Mouse (Mus musculus) intestine, embryonic 15.5 days (tissue): ENCODE data around the gene Gprc5a. TPM values are rescaled to one million over a fixed set of nuclear protein-coding genes. Genes with fewer than 3 reads are reported as not detected.

Experiments
- ATAC-seq: fragments of 200-750 bp; cut with Nextera tagmentation; 2 replicates; pipeline ENCODE4 v1.8.0; 2017; ENCODE audit warnings: moderate TSS enrichment, moderate library complexity
- H3K27ac ChIP-seq: fragments of 300-500 bp; sonication (generic); 2 replicates; pipeline ENCODE4 v1.5.1; 2015; ENCODE audit warnings: mild to moderate bottlenecking, inconsistent platforms
- H3K27me3 ChIP-seq: fragments of 300-500 bp; sonication (generic); replicated peaks from 2 replicates; pipeline ENCODE4 v1.6.1; 2015; ENCODE audit warnings: inconsistent platforms
- H3K36me3 ChIP-seq: fragments of 300-500 bp; sonication (generic); 2 replicates; pipeline ENCODE4 v1.6.1; 2015; ENCODE audit warnings: inconsistent platforms
- H3K4me1 ChIP-seq: fragments of 300-500 bp; sonication (generic); replicated peaks from 2 replicates; pipeline ENCODE4 v1.6.1; 2015; ENCODE audit warnings: inconsistent platforms
- H3K4me2 ChIP-seq: fragments of 300-500 bp; sonication (generic); replicated peaks from 2 replicates; pipeline ENCODE4 v1.6.1; 2015; ENCODE audit warnings: mild to moderate bottlenecking, inconsistent platforms
- H3K4me3 ChIP-seq: fragments of 300-500 bp; sonication (generic); replicated peaks from 2 replicates; pipeline ENCODE4 v1.5.1; 2015; ENCODE audit warnings: inconsistent platforms
- H3K9ac ChIP-seq: fragments of 300-500 bp; sonication (generic); 2 replicates; pipeline ENCODE4 v1.6.1; 2015; ENCODE audit warnings: inconsistent platforms
- H3K9me3 ChIP-seq: fragments of 300-500 bp; sonication (generic); 2 replicates; pipeline ENCODE4 v1.6.1; 2016; ENCODE audit warnings: inconsistent platforms
- WGBS: fragments of 180-500 bp; shearing (Covaris S2); methylation state at CpG from one replicate; pipeline ENCODE4 v1.1.7; 2015; 5-methylcytosine and 5-hydroxymethylcytosine counted together
- polyA plus RNA-seq: library from polyadenylated mRNA; unstranded; fragments of >200 nt; fragmentation: Nextera tagmentation; extraction: Ambion mirVana; gene quantifications from 2 replicates; pipeline ENCODE4 v1.2.1, GENCODE M21; 2015

Gene Gprc5a
- polyA plus RNA-seq, 1 experiment from 2014 or later, result 10.9 TPM

GRCm38 (mm10) chr6:135113114-135113436 lies 47.6 kb downstream of the Gprc5a start:
- 29% methylated on average over 6 of the region's 6 CpGs for WGBS

GRCm38 (mm10) chr6:135116479-135116878 lies 51.0 kb downstream of the Gprc5a start:
- Histone ChIP-seq H3K36me3 (no peaks in the 10 kb centered on the region), H3K4me3 (no peak overlapping the region), H3K4me1 (no peaks in the 10 kb centered on the region), H3K27me3 (no peaks in the 10 kb centered on the region), H3K27ac (no peak overlapping the region), H3K9ac (no peak overlapping the region), H3K4me2 (no peak overlapping the region), H3K9me3 (no peaks in the 10 kb centered on the region)
- ATAC-seq, result no peak
- WGBS, result 93% methylated on average over 8 of the region's 8 CpGs

More at GRCm38 (mm10) chr6:135113114-135113436, 47.6 kb downstream of the Gprc5a start:
- no peak for ATAC-seq
- Histone ChIP-seq H3K9ac (no peak overlapping the region), H3K27ac (no peak overlapping the region), H3K36me3 (no peaks in the 10 kb centered on the region), H3K4me1 (no peaks in the 10 kb centered on the region), H3K4me3 (no peak overlapping the region), H3K4me2 (no peak overlapping the region), H3K9me3 (no peaks in the 10 kb centered on the region), H3K27me3 (no peaks in the 10 kb centered on the region)

- ATAC-seq, result no peak
- Histone ChIP-seq H3K4me1 (no peaks in the 10 kb centered on the region), H3K9me3 (no peaks in the 10 kb centered on the region), H3K4me3 (no peak within 1 kb of the TSS), H3K27ac (no peak within 1 kb of the TSS), H3K27me3 (no peaks in the 10 kb centered on the region), H3K9ac (no peak within 1 kb of the TSS), H3K36me3 (no peaks in the 10 kb centered on the region), H3K4me2 (no peak within 1 kb of the TSS)
- 86% methylated on average over 5 of the region's 5 CpGs for WGBS
Measured at GRCm38 (mm10) chr6:135118183-135118582, 52.7 kb downstream of the Gprc5a start, which contains the start of gene Gprc5d. Gene Gprc5d (minus strand): TSS chr6:135118283.

- Histone ChIP-seq H3K36me3 (no peaks in the 10 kb centered on the region), H3K9me3 (no peaks in the 10 kb centered on the region), H3K4me3 (no peak overlapping the region), H3K4me1 (no peaks in the 10 kb centered on the region), H3K4me2 (no peak overlapping the region), H3K27ac (no peak overlapping the region), H3K9ac (no peak overlapping the region), H3K27me3 (no peaks in the 10 kb centered on the region)
- no peak for ATAC-seq
- WGBS, result 54% methylated on average over 5 of the region's 5 CpGs
Measured at GRCm38 (mm10) chr6:135124755-135125380, 59.4 kb downstream of the Gprc5a start.

- WGBS, result 89% methylated on average over 7 of the region's 7 CpGs
- H3K9ac ChIP-seq, result no peak overlapping the region
- no peak overlapping the region for H3K4me3 ChIP-seq
- 0 out of 2 replicates have a peak, but pooled peaks cover 4% of the 10 kb centered on the region for H3K4me1 ChIP-seq
- ATAC-seq, result no peak
- H3K27me3 ChIP-seq, result no peaks in the 10 kb centered on the region
- no peaks in the 10 kb centered on the region for H3K9me3 ChIP-seq
- no peak overlapping the region for H3K27ac ChIP-seq
- H3K4me2 ChIP-seq, result no peak overlapping the region
- H3K36me3 ChIP-seq, result no peaks in the 10 kb centered on the region
Measured at GRCm38 (mm10) chr6:135133086-135133485, 67.6 kb downstream of the Gprc5a start.

GRCm38 (mm10) chr6:135133486-135133885 lies 68.0 kb downstream of the Gprc5a start:
- Histone ChIP-seq H3K27ac (no peak overlapping the region), H3K36me3 (no peaks in the 10 kb centered on the region), H3K4me1 (0 out of 2 replicates have a peak, but pooled peaks cover 6% of the 10 kb centered on the region), H3K9ac (no peak overlapping the region), H3K4me2 (no peak overlapping the region), H3K27me3 (no peaks in the 10 kb centered on the region), H3K9me3 (no peaks in the 10 kb centered on the region), H3K4me3 (no peak overlapping the region)
- WGBS, result 96% methylated on average over 9 of the region's 9 CpGs
- ATAC-seq, result no peak

Other genes with a start within 250 kb of the Gprc5a start
- gene Crebl2, start 235.5 kb upstream of the Gprc5a start, polyA plus RNA-seq, result 3.6 and 3.7 TPM in 2 replicates
- gene Gpr19, start 167.1 kb upstream of the Gprc5a start, polyA plus RNA-seq, result 10.4 and 10.6 TPM in 2 replicates
- gene Cdkn1b, start 145.2 kb upstream of the Gprc5a start, polyA plus RNA-seq, result 15.3 and 15.9 TPM in 2 replicates
- 3.5 and 3.6 TPM in 2 replicates for gene Apold1, start 83.9 kb upstream of the Gprc5a start, polyA plus RNA-seq
- gene Ddx47, start 54.0 kb upstream of the Gprc5a start, polyA plus RNA-seq, result 97.4 and 99.7 TPM in 2 replicates
- not detected in 2 replicates for gene Gprc5d, start 52.6 kb downstream of the Gprc5a start, polyA plus RNA-seq
- 36.3 and 42.0 TPM in 2 replicates for gene Fam234b, start 132.3 kb downstream of the Gprc5a start, polyA plus RNA-seq
- 45.1 and 58.0 TPM in 2 replicates for gene Hebp1, start 132.4 kb downstream of the Gprc5a start, polyA plus RNA-seq
- gene Gsg1, start 188.7 kb downstream of the Gprc5a start, polyA plus RNA-seq, result 0.41 and 0.47 TPM in 2 replicates
- gene Pbp2, start 244.8 kb downstream of the Gprc5a start, polyA plus RNA-seq, result 0.25 TPM in 1 of 2 replicates, not detected in the other